Mouse (Mus musculus) thymus, postnatal 25 days (tissue): ENCODE results near the gene Cacna1h.

Source experiments
- DNase-seq: peaks from one replicate; pipeline ENCODE4 v3.0.0; 2022

Cacna1h gene

DNA sequence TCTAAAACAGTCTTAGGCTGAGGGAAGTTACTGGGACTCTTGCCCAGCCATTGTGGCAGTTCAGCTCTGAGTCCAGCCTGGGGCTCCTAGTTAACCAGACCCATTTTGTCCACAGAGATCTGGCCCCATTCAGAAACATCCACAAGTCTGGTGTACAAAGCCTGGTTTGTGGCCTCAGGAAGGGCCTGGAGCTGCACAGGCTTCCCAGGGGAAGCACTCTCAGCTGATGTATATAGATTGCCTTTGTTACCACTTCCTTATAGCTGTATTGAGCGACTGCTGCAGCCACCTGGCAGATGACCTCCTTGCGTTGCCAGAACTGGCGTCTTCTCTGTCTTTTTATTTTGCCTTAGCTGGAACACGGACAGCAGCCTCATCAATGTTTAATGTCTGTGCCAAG lies 11.5 kb upstream of the Cacna1h start:
- DNase-seq = no peak

GRCm38 (mm10) chr17:25442889-25443288 lies 9.3 kb upstream of the Cacna1h start:
- DNase-seq = no peak

DNA sequence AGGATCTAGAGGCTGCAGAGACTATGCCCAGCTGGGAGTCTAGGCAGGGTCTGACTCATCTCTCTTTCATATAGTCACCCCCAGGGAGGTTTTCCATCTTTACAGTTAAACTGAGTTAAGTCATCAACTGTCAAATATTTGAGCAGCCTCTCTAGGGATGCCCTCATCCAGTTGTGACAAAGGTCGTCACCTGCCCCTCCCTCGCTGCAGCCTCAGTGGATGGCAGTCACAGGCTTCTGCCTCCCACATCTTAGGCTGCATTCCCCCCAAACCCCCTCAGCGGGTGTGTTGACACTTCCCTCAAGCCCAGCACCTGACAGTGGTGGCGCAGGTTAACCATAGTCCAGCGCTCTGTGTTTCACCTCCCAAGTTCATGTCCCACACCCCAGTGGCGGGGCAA lies 7.8 kb upstream of the Cacna1h start:
- no peak for DNase-seq

DNA sequence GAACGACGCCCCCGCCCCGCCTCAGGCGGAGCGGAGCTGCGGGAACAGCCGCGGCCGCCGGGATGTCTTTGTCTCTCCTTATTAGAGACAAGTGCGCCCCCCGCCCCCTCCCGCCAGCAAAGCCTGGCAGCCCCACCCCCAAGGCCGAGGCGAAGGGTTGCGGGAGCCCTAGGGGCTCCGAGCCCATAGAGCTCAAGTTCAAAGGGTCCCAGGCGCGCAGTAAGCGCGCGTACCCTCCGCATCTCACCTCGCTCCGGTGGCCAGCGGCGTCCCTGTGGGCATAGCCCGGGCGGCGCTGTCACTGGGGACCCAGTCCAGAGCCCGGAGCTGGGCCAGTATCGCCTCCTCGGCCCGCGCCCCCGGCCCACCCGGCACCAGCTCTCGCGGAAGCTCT lies 363 bp downstream of the Cacna1h start:
- DNase-seq = no peak

GRCm38 (mm10) chr17:25432433-25433181 lies 976 bp downstream of the Cacna1h start:
- no peak for DNase-seq

DNA sequence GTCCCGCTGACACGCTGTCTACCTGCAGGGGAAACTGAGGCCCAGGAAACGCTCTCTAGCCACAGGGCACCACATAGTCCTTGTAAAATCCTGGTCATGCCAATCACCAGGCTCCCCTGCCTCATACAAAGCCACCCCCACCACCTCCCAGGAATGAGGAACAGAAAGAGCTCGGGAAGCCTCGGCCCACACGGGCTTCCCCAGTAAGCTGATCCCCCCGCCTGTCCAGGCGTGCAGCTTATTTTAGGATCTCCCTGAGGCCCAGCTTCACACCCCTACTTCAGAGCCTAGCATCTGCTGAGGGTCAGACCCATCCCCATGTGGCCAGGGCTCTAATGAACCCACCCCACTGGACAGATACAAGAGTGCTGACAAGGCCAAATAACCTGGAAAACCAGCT lies 3.0 kb downstream of the Cacna1h start:
- DNase-seq = no peak

GRCm38 (mm10) chr17:25429886-25430285 lies 3.7 kb downstream of the Cacna1h start:
- no peak for DNase-seq

DNA sequence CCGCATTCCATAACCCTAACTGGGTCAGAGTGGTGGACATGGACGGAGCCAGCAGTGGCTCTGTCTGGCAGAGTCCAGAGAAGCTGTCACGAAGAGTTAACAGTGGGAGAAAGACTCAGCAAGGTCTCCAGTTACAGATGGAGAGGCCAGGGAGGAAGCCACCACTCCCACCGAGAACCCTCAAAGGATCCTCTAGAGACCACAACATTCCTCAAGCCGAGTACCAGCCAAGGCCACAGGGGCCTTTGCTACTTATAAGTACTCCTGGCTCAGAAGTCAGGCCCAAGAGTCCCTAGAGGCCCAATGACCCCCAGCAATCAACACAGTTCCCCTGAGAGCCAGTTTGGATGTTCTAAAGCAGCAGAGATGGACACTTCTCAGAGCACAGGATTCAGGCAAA lies 4.3 kb downstream of the Cacna1h start:
- no peak for DNase-seq

- DNase-seq = no peak
These were observed 6.1 kb downstream of the Cacna1h start for GRCm38 (mm10) chr17:25427441-25427840.

DNA sequence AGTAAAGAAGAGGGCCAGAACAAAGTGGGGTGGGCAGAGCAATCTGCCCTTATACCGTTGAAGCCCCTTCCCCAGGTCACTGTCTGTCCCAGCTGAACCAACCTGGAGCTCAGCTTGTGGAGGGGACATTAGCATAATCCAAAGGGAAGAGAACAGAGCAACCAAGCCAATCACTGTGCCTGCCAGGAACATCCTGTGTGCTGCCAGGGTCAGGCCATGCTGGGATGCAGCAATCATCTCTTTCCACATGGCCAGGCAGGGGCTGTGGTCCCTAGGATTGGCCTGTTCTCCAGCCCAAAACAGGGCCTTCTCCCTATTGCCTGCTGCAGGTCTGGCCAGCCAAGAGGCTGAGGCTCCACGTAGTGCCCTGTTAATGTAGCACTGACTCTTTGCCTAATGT lies 7.6 kb downstream of the Cacna1h start:
- no peak for DNase-seq

GRCm38 (mm10) chr17:25424526-25425080 lies 9.0 kb downstream of the Cacna1h start:
- no peak for DNase-seq

DNA sequence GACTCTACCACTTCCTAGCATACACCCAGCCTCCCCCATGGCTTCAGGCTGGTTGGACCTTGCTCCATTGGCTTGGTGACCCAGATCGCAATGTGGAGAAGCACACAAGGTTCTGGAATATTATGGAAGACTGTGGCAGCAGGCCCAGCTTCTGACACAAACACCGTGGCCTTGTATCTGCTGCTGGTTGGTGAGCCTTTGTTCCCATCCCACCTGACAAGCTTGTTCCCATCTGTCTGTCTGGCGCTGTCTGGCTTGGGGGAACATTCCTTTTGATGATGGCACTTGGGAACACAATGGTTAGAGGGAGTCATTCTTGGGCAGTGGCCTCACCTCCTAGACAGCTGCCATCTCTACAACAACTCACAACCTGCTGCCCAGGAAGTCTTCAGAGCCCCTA lies 12.6 kb downstream of the Cacna1h start:
- no peak for DNase-seq

- no peak for DNase-seq
These were observed 14.7 kb downstream of the Cacna1h start for GRCm38 (mm10) chr17:25418926-25419325.

DNA sequence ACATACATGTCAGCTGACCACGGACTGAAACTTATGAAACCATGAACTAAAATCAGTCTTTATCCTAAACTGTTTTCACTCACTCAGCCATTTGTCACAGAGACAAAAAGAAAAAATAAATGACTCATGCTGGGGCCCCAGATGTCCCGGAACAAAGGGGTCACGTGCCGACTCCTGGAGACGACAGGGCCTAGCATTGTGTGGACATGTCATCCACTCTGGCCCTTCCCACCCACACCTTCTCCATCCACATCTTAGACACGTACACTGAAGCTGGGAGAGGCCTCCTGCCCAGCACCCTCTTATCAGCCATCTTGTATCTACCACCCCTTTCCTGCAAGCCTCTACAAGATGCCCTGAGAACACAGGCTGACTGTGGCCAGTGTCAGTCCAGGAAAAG lies 15.6 kb downstream of the Cacna1h start:
- DNase-seq = no peak

DNA sequence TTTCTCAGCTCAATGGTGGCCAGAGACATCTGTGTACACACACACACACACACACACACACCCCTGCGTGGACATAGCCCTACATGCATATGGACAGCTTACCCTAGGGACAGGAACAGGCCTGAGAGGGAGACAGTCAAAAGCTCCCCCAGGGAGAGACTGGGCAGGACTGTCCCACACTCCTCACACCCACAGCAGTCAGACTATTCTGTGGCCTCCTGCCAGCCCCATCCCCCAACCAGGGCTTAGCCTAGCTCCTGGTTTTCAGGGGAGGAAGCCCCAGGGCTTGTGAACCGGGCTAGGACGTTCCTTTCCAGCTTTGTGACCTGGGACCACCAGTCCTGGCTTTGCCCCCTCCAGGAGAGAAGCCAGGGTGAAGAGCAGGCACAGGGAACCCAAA lies 17.4 kb downstream of the Cacna1h start:
- no peak for DNase-seq

DNA sequence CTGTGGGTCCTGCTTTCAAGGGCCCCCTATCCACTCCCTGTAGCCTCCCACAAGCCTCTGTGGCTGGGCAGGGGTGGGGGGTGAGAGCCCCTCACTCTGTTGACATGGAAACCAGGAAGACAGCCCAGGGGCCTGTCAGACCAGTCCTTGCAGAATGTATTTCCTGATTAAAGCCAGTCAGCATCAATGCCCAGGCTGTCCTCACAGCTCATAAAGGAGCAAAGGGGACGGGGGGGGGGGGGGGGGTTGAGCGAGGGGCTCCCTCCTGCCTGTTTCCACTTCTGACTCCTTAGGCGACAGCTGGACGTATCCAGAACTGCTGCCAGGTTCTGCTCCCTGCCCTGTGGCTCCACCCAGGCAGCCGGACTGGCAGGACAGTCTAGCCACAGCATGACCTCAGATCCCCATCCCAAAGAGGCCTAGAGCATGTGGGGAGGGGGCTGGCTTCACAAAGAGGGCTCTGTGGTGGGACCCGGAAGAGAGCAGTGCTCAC lies 18.1 kb downstream of the Cacna1h start:
- DNase-seq = no peak

DNA sequence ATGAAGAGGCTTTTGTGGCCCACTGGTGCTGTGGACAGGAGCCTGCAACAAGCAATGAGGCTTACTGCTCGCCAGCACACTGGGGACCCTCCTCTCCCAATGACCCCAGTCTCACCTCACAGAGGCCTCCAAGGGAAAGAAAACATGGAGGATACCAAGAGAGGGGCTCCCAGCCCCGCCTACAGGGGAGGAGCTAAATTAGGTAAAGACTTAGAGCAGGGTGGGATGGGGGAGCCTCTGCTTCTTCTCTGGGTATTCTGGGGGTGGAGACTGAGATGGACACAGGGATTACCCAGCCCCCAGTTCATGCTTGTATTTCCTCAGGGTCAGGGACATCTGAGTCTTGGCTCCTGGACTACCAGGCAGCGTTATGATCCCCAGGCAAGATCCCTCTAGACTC lies 18.7 kb downstream of the Cacna1h start:
- DNase-seq = no peak

GRCm38 (mm10) chr17:25414209-25414608 lies 19.4 kb downstream of the Cacna1h start:
- no peak for DNase-seq

DNA sequence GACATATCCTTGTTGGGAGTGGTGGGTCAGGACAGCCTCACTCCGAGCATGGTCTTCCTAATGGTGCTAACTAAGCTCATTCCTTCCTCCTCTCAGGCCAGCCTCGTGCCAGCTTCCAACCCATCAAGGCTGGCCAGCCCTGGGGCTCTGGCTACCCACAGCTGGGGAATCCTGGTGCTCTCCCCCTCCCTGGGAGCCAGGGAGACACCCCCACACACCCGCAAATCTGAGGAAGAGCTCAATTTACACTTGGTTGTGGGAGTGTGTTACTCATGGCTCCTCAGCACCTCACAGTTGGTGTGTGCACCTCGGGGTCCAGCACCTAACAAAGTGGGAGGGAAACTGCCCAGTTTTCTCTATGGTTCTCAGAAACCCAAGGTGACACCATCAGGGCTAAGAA lies 22.3 kb downstream of the Cacna1h start:
- DNase-seq = no peak

- no peak for DNase-seq
These were observed 22.8 kb downstream of the Cacna1h start for GRCm38 (mm10) chr17:25410786-25411185.

GRCm38 (mm10) chr17:25410180-25410579 lies 23.4 kb downstream of the Cacna1h start:
- DNase-seq = no peak

GRCm38 (mm10) chr17:25409621-25410020 lies 24.0 kb downstream of the Cacna1h start:
- no peak for DNase-seq

GRCm38 (mm10) chr17:25408302-25408999 lies 25.1 kb downstream of the Cacna1h start:
- no peak for DNase-seq

DNA sequence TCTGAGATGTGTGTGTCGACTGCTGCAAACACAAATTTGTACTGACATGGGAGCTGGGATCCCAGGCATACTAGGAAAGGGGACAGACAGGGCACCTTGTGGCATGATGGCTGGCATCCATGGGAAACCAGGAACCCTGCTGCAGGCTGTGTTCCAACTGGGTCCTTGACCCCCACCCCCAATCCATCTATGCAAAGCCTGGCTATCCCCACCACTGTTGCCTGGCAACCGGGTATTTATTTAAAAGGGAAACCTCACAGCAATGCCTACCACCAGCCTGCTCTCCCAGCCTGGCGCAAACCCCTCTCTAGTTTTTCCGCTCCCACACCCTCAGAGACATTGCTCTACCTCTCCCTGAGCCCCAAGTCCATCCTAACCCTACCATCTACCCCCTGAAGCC lies 26.2 kb downstream of the Cacna1h start:
- DNase-seq = no peak
